Mouse (Mus musculus) telencephalon, adult 2 months (tissue): Measurements from ENCODE around the gene Kdelc2.

Source experiments
- DNase-seq: peaks from one replicate; pipeline ENCODE4 v3.0.0-alpha.2; 2011; ENCODE audit warnings: low read depth, low spot score

Kdelc2 gene

GRCm38 (mm10) chr9:53383951-53384866 lies at the start of gene Kdelc2:
Kdelc2 (plus strand) TSS chr9:53384025.
- DNase-seq, result peak; percentile 95

DNA sequence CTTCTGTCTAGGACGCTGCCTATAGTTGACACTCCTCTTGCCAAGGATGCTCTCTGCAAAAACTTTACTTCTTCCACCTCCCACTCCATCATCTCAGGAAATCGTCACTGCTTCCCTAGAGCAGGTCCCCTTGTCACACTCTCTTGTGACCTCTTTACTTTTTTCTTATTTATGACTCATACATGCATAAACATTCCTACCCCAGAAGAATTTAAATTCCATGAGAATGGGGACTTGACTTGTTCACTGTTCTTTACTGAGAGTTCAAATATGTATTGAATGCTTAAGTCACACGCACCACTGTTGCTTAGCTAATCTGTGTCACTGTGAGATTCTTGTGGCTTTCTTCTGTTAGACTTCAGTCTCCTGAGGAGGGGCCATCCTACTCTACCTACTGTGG lies 48.7 kb upstream of the Kdelc2 start:
- no peak for DNase-seq

GRCm38 (mm10) chr9:53339603-53340002 lies 44.2 kb upstream of the Kdelc2 start:
- DNase-seq, result no peak

- DNase-seq, result no peak
These were observed 43.4 kb upstream of the Kdelc2 start for GRCm38 (mm10) chr9:53340328-53340916.

GRCm38 (mm10) chr9:53340969-53341368 lies 42.9 kb upstream of the Kdelc2 start:
- DNase-seq, result no peak

GRCm38 (mm10) chr9:53341981-53342380 lies 41.8 kb upstream of the Kdelc2 start:
- DNase-seq, result no peak

DNA sequence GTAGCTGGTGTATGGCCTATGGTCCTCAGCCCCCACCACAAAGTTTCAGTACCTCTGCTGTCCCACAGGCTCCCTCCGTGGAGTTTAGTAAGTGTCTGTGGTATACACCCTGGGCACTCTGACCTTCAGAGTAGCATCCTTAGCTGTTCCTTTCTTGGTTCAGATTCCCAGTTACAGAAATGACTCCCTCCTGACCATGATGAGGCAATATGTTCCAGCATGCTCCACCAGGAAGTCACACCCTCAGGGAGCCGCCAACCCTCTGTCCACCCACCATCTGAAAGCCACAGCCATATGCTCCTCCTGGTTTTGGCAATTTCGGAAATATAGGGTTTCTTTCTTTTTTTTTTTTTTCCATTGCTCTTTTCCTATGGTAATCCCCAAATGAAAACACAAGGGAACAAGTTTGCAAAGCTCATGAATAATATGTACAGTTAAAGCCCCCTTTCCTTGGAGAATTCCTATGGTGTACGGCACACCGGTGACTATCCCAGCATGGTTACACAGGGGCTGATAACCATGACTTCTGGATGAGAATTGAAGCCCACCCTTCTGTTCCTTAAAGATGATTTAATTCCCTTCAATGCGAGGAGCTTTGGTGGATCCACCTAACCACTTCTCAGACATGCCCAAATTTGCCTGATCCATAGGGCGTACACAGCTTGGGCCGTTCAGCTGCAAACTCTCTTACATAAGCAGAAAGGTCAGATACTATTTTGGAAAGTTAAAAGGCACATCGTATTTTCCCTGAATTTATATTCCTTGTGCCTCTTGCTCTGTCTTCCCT lies 39.0 kb upstream of the Kdelc2 start:
- peak; percentile 62 for DNase-seq

GRCm38 (mm10) chr9:53345728-53346127 lies 38.1 kb upstream of the Kdelc2 start:
- no peak for DNase-seq

- DNase-seq, result no peak
These were observed 37.4 kb upstream of the Kdelc2 start for GRCm38 (mm10) chr9:53346402-53346801.

DNA sequence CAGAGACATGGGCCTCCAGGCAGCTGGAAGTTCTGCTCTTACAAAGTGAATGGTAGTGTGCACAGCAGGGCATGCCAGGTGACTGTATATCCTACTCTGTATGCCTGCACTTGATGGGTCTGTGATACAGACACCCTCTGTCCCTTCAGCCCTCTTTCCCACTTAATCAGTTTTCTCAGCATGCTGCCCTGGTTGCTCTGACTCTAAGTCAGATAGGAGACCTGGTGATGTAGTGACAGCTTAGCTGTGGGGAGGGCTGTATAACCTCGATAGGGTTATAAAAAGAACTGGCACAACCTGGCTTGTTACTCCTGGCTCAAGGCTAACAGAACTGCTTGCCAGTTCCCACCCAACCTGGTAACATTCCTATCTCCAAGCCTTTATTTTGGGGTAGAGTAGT lies 34.6 kb upstream of the Kdelc2 start:
- DNase-seq, result no peak

DNA sequence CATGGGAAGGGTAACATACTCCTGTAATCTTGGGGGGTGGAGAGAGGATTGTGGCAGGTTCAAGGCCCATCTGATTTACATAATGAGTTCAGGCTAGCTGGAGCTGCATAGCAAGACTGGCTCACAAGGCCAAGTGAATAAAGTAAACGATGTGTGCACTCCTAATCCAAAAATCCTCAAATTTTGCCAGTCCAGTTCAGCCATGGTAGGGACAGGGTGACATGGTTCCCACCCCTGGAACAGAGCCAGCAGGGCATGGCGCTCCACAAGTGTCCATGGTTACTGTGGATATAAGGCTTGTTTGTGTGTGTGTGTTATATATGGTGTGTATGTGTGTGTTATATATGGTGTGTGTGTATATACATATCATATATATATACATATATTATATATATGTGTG lies 33.5 kb upstream of the Kdelc2 start:
- DNase-seq, result no peak

DNA sequence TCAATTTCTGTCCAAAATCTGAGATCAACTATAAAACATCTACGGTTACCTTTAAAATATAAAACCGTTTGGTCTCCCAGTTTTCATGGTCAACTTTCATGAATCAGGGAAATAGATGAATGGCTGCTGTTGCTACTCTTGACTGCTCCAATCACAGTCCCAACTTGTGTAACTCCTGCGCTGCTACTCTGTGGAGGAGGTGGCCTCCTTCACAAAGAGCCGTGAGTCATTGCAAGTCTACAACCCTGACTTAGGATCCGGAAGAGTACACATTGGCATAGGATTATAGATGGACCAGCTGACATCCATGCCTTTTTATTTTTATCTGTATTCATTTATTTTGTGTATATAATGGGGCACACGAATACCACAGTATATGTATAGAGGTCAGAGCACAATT lies 31.9 kb upstream of the Kdelc2 start:
- DNase-seq, result no peak

DNA sequence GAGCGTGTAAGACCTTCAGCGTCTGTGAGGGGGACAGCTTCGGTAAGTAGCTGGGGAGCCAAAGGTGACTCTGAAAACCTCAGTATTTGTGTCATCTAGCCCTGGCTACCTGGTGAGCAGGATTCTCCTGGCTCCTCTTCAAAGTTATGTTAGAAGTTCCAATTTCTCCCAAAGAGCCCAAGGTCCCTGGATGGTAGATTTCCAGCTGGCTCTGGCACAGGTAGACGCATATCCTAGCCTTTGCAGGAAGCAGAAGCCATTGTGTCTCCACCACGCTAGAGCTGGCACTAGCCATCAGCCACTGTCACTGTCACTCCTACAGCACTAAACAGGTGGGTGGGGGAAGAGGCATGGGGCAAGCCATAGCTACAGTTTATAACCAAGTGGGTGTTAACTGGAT lies 30.7 kb upstream of the Kdelc2 start:
- DNase-seq, result no peak

DNA sequence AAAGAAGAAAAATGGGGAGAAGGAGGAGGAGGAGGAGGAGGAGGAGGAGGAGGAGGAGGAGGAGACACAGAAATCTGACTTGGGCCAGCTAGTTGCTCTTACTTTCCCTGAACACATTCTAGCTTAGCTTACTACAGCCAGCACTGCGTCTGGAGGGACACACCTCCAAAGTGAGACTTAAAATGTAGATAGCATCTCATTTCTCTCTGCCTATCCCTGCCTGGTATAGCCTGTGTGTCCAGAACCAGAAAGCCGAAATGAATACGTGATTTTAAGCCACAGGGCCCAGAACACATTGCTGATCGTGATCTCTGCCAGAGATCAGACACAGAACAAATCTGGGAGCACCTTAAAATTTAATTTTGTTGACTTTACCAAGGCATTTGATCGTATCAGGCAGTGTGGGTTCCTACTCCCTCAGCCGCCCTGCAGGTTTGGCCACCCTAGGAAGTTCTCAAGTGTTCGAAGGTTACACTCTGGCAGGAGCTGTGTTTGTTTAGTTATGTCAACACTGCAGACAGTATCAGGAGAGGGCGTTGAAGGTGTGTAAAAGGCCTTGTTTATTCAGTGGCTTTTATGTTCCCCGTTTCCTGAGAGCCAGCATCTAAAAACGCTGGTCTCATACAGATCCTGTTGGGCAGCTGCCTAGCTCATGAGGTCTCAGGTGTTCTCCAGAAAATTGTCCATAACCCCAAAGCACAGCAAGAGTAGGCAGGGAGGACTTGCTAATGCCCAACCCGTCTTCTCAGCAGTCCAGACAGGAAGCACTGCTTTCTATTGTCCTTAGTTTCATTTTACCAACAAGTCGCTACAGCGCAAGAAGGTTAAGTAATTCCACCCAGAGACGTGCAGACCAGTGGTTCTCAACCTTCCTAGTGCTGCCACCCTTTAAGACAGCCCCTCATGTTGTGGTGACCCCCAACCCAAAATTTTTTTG lies 27.3 kb upstream of the Kdelc2 start:
- no peak for DNase-seq

DNA sequence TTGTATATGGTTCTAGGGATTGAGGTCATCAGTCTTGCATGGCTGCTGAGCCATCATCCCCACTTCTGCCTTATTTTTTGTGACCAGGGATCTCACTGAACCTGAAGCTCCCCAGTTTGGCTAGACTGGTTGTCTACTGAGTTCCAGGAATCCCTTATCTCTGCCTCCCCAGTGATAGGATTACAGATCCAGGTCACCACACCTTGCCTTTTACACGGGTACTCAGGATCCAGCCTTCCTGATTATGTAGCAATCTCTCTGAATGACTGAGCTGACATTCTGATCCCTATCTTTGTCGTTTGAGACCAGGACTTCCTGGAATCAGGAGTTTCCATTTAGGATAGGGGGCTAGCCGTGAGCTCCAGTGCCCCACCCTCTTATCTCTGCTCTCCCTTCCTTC lies 12.5 kb upstream of the Kdelc2 start:
- no peak for DNase-seq

DNA sequence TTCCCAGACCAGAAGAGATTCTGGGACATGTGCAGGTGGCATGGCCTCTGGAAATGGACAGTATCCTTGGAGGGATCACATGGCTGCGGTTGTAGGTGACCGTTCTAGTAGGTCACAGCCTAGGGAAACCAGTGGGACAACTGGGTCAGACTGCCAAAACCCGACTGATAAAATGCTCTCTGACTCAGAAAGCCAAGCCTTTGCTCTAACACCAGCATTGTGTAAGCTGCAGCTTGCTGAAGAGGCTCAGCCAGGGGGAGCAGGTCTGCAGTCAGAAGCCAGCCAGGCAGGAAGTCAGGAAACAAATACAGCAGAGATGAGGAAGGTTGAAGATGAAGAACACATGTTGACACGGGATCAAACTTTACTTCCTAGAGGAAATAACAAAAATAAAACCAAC lies 7.9 kb upstream of the Kdelc2 start:
- no peak for DNase-seq

DNA sequence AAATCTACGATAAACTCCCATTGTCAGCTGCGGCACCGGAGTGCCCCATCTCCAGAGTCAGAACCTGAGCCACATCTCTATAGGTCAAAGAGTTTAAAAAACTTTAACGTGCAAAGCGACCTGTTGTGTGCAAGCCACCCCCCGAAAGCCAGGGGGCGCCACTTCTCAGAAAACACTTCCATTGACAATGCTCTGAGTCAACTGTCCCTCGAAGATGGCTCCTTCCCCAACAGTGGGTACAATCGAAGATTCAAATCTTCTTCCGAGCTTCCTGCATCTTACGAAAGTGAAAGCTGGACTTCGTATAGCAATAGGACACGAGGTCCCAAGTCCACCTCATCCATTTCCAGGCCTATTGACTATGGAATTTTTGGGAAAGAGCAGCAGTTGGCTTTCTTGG lies 7.0 kb upstream of the Kdelc2 start:
- DNase-seq, result no peak

DNA sequence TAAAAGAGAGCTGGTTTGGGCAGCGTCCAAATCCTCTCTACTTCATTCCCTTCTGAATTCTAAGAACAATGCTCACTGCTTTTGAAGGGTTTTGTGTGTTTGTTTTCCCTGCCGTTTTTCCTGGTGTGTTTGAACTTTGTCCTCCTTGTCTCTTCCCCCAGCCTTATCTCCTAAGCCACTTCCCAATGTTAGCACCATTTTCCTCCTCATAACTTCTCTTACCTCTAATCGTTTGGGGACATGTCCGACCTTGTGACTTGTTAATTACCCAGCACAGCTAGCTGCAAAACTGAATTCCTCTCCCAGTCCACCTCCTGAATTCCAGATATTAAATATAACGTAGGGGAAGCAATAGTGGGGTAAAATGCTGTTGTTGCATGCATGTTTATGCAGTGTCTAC lies 6.2 kb upstream of the Kdelc2 start:
- no peak for DNase-seq

DNA sequence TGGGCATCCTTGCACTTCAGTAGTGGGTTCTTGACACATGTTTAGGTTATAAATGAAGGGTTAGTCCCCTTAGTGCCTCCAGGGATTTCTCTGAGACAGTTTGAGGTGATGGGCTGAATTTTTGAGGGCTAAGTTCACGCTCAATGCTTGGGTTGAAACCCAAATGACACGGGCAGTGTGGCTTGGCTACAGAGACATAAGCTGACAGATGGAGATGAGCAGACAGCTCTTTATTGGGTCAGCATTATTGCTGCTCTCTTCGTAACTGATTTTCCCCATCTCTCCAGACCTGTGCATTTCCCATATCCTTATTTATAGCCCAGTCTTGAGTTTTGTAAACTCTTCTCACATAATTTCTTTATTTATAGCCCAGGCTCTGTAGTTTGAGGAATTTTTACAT lies 5.7 kb upstream of the Kdelc2 start:
- DNase-seq, result no peak

DNA sequence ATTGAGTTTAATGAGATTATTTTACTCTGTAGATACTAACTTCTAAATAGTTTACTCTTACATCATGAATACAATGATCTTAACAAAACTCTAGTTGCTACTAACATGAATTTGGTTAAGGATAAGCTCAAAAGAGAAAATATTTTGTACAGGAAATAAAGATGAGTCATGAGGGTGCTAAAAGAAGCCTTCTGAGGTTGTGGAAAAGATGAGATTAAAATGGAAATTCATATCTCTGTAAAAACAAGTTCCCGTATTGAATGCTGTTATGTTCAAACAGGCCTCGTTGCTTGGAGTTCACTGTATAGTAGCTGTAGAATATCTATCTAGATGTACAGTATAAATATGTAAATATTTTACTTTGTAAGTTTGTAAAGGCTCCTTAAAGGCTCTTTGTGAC lies 3.2 kb upstream of the Kdelc2 start:
- no peak for DNase-seq

DNA sequence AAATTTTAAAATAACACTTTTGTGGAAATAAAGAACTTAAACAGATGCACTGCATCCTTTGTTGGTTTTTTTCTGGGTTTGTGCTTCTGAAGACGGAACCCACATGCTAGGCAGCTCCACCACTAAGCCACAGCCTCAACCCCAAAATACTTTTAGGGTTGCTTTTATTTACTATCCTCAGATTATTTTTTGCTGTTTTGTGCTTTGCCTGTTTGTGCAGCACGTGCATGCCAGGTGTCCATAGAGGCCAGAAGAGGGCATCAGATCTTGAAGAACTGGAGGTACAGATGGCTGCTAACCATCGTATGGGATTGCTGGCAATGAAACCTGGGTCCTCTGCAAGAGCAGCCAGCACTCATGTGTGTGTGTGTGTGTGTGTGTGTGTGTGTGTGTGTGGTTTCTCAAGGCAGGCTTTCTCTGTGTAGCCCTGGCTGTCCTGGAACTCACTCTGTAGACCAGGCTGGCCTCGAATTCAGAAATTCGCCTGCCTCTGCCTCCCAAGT lies 2.7 kb upstream of the Kdelc2 start:
- no peak for DNase-seq
